Mouse (Mus musculus) testis, adult 2 months (tissue): ENCODE measurements around the gene Hepacam2. TPM values are rescaled to one million over a fixed set of nuclear protein-coding genes. Genes with fewer than 3 reads are reported as not detected.
A peak's percentile ranks its signal among the peaks of the same experiment; 100 is the strongest.

Experiments used
- H3K27ac ChIP-seq: fragments of 200-500 bp; 2 replicates; pipeline ENCODE4 v1.5.1; 2012; ENCODE audit warnings: low read depth, low read length; ENCODE audit not compliant: control insufficient read depth, insufficient read depth
- H3K27me3 ChIP-seq: fragments of 200-500 bp; 2 replicates; pipeline ENCODE4 v1.6.1; 2012; ENCODE audit warnings: mild to moderate bottlenecking, low read length, moderate library complexity; ENCODE audit not compliant: control insufficient read depth, insufficient read depth
- H3K36me3 ChIP-seq: fragments of 200-500 bp; 2 replicates; pipeline ENCODE4 v1.6.1; 2012; ENCODE audit warnings: mild to moderate bottlenecking, low read length; ENCODE audit not compliant: control insufficient read depth, insufficient read depth
- H3K4me1 ChIP-seq: fragments of 200-500 bp; 2 replicates; pipeline ENCODE4 v1.6.1; 2012; ENCODE audit warnings: low read length; ENCODE audit not compliant: control insufficient read depth, insufficient read depth
- H3K4me3 ChIP-seq: fragments of 200-500 bp; 2 replicates; pipeline ENCODE4 v1.5.1; 2012; ENCODE audit warnings: low read depth, mild to moderate bottlenecking, low read length, moderate library complexity, mixed read lengths; ENCODE audit not compliant: control insufficient read depth
- CTCF ChIP-seq: fragments of 200-500 bp; IDR thresholded peaks from 2 replicates; pipeline ENCODE4 v1.5.1; 2012; ENCODE audit warnings: low read depth, mild to moderate bottlenecking, inconsistent platforms, low read length, moderate library complexity; ENCODE audit not compliant: control insufficient read depth, insufficient read depth, insufficient replicate concordance
- POLR2A ChIP-seq: fragments of 200-500 bp; IDR thresholded peaks from 2 replicates; pipeline ENCODE4 v1.6.1; 2012; ENCODE audit warnings: low read depth, mild to moderate bottlenecking, inconsistent platforms, low read length, moderate library complexity; ENCODE audit not compliant: control insufficient read depth
- polyA plus RNA-seq: library from polyadenylated mRNA; depleted of rRNA; stranded (reverse); fragments of >200 nt; gene quantifications from 2 replicates; pipeline ENCODE4 v1.2.3, GENCODE M21; 2012; rRNA removed

Hepacam2 gene
- polyA plus RNA-seq: 7.8 and 9.6 TPM in 2 replicates

GRCm38 (mm10) chr6:3498162-3498848 lies at the start of gene Hepacam2, which contains the start of gene Vps50:
Gene Hepacam2, minus strand, starts transcription at chr6:3498298.
Gene Vps50, plus strand, starts transcription at chr6:3498382.
- Histone ChIP-seq H3K4me1 (peaks cover 5% of the 10 kb centered on the region), H3K36me3 (no peaks in the 10 kb centered on the region), H3K27ac (peak within 1 kb of the TSS; percentile 42), H3K4me3 (peak within 1 kb of the TSS; percentile 95), H3K27me3 (no peaks in the 10 kb centered on the region)
- peak; percentile 67 for TF ChIP-seq POLR2A
- TF ChIP-seq CTCF: no peak

GRCm38 (mm10) chr6:3544970-3545369 lies 46.9 kb upstream of the Hepacam2 start:
- no peaks in the 10 kb centered on the region for H3K27me3 ChIP-seq
- H3K4me3 ChIP-seq: no peak overlapping the region
- no peak overlapping the region for H3K27ac ChIP-seq
- no peaks in the 10 kb centered on the region for H3K36me3 ChIP-seq
- TF ChIP-seq POLR2A: no peak
- TF ChIP-seq CTCF: no peak
- H3K4me1 ChIP-seq: no peaks in the 10 kb centered on the region

GRCm38 (mm10) chr6:3543862-3544261 lies 45.8 kb upstream of the Hepacam2 start:
- no peaks in the 10 kb centered on the region for H3K27me3 ChIP-seq
- no peaks in the 10 kb centered on the region for H3K4me1 ChIP-seq
- no peak overlapping the region for H3K4me3 ChIP-seq
- H3K27ac ChIP-seq: no peak overlapping the region
- TF ChIP-seq CTCF (no peak), POLR2A (no peak)
- no peaks in the 10 kb centered on the region for H3K36me3 ChIP-seq

GRCm38 (mm10) chr6:3539470-3539869 lies 41.4 kb upstream of the Hepacam2 start:
- no peaks in the 10 kb centered on the region for H3K27me3 ChIP-seq
- H3K27ac ChIP-seq: no peak overlapping the region
- no peak overlapping the region for H3K4me3 ChIP-seq
- H3K36me3 ChIP-seq: no peaks in the 10 kb centered on the region
- TF ChIP-seq CTCF (no peak), POLR2A (no peak)
- no peaks in the 10 kb centered on the region for H3K4me1 ChIP-seq

GRCm38 (mm10) chr6:3536048-3536447 lies 38.0 kb upstream of the Hepacam2 start:
- TF ChIP-seq POLR2A (no peak), CTCF (no peak)

GRCm38 (mm10) chr6:3531445-3531844 lies 33.3 kb upstream of the Hepacam2 start:
- no peaks in the 10 kb centered on the region for H3K36me3 ChIP-seq
- H3K4me3 ChIP-seq: no peak overlapping the region
- H3K27ac ChIP-seq: no peak overlapping the region
- TF ChIP-seq CTCF (no peak), POLR2A (no peak)
- H3K4me1 ChIP-seq: no peaks in the 10 kb centered on the region
- H3K27me3 ChIP-seq: no peaks in the 10 kb centered on the region

More at GRCm38 (mm10) chr6:3536048-3536447, 38.0 kb upstream of the Hepacam2 start:
- Histone ChIP-seq H3K4me3 (no peak overlapping the region), H3K27me3 (no peaks in the 10 kb centered on the region), H3K36me3 (no peaks in the 10 kb centered on the region), H3K4me1 (no peaks in the 10 kb centered on the region), H3K27ac (no peak overlapping the region)

- Histone ChIP-seq H3K4me3 (no peak overlapping the region), H3K36me3 (no peaks in the 10 kb centered on the region), H3K27me3 (no peaks in the 10 kb centered on the region), H3K27ac (no peak overlapping the region), H3K4me1 (no peaks in the 10 kb centered on the region)
- no peak for TF ChIP-seq POLR2A
- TF ChIP-seq CTCF: no peak
These were observed 30.1 kb upstream of the Hepacam2 start for GRCm38 (mm10) chr6:3528198-3528597.

- H3K4me3 ChIP-seq: no peak overlapping the region
These were observed 14.5 kb upstream of the Hepacam2 start for GRCm38 (mm10) chr6:3512611-3513010.

More at GRCm38 (mm10) chr6:3512611-3513010, 14.5 kb upstream of the Hepacam2 start:
- no peak for TF ChIP-seq POLR2A
- no peak for TF ChIP-seq CTCF
- no peaks in the 10 kb centered on the region for H3K27me3 ChIP-seq
- no peaks in the 10 kb centered on the region for H3K36me3 ChIP-seq
- H3K4me1 ChIP-seq: no peaks in the 10 kb centered on the region
- H3K27ac ChIP-seq: no peak overlapping the region
